Mouse (Mus musculus) frontal cortex, postnatal 36 days (tissue): ENCODE data around the gene Itgb2.
A peak's percentile ranks its signal among the peaks of the same experiment; 100 is the strongest.

Experiments used
- DNase-seq, 2 experiments: peaks; one replicate each; pipeline ENCODE4 v3.0.0; 2022; ENCODE audit warnings: low spot score in 2 of 2

The Itgb2 gene

GRCm38 (mm10) chr10:77587091-77587775 is 57.2 kb downstream of the Itgb2 start:
- no peak for DNase-seq

- no peak for DNase-seq
Measured at GRCm38 (mm10) chr10:77588036-77588435, 58.0 kb downstream of the Itgb2 start.

- no peak for DNase-seq
Measured at GRCm38 (mm10) chr10:77589117-77589516, 59.1 kb downstream of the Itgb2 start.

GRCm38 (mm10) chr10:77589749-77590148 is 59.7 kb downstream of the Itgb2 start:
- DNase-seq: no peak

GRCm38 (mm10) chr10:77590812-77591211 is 60.8 kb downstream of the Itgb2 start:
- no peak for DNase-seq

- peak; percentile 70 to 89 for DNase-seq
Measured at GRCm38 (mm10) chr10:77591546-77591945, 61.5 kb downstream of the Itgb2 start.

GRCm38 (mm10) chr10:77596060-77596459 is 66.0 kb downstream of the Itgb2 start:
- DNase-seq: no peak

GRCm38 (mm10) chr10:77603021-77603420 is 73.0 kb downstream of the Itgb2 start:
- DNase-seq: no peak

GRCm38 (mm10) chr10:77604111-77604510 is 74.1 kb downstream of the Itgb2 start:
- DNase-seq: no peak

- DNase-seq: no peak
Measured at GRCm38 (mm10) chr10:77604958-77605357, 74.9 kb downstream of the Itgb2 start.

GRCm38 (mm10) chr10:77605368-77605767 is 75.3 kb downstream of the Itgb2 start:
- DNase-seq: no peak

GRCm38 (mm10) chr10:77605908-77606826 is 76.1 kb downstream of the Itgb2 start, which contains the start of the genes Sumo3 and Gm49325:
TSS of gene Sumo3 (plus strand) at chr10:77606097.
TSS of gene Gm49325 (plus strand) at chr10:77606197.
- peak; percentile 90 to 92 for DNase-seq

- DNase-seq: no peak
Measured at GRCm38 (mm10) chr10:77606855-77607254, 76.8 kb downstream of the Itgb2 start.

GRCm38 (mm10) chr10:77607441-77607840 is 77.4 kb downstream of the Itgb2 start:
- DNase-seq: no peak

GRCm38 (mm10) chr10:77608589-77608988 is 78.5 kb downstream of the Itgb2 start:
- no peak for DNase-seq

GRCm38 (mm10) chr10:77610221-77610961 is 80.3 kb downstream of the Itgb2 start:
- no peak for DNase-seq

GRCm38 (mm10) chr10:77613409-77613808 is 83.4 kb downstream of the Itgb2 start:
- DNase-seq: no peak
